Mouse (Mus musculus): ENCODE data around the gene M1ap.

M1ap gene

GRCm38 (mm10) chr6:82939167-82939912, 7.4 kb upstream of the M1ap start, which contains the start of gene Sema4f:
TSS of gene Sema4f (minus strand) at chr6:82939769.
- peak; percentile 69 for DNase-seq

- DNase-seq, result no peak
Measured at GRCm38 (mm10) chr6:82940765-82941164, 5.9 kb upstream of the M1ap start.

- peak; percentile 19 for DNase-seq
Measured at GRCm38 (mm10) chr6:82945750-82946149, 952 bp upstream of the M1ap start.

GRCm38 (mm10) chr6:82956553-82957251, 10.0 kb downstream of the M1ap start:
- DNase-seq, result peak; percentile 15

GRCm38 (mm10) chr6:82961664-82962063, 15.0 kb downstream of the M1ap start:
- DNase-seq, result no peak

GRCm38 (mm10) chr6:82969249-82970084, 22.8 kb downstream of the M1ap start:
- no peak for DNase-seq

GRCm38 (mm10) chr6:82971031-82971430, 24.3 kb downstream of the M1ap start:
- DNase-seq, result peak; percentile 64

GRCm38 (mm10) chr6:82987411-82987971, 40.8 kb downstream of the M1ap start:
- no peak for DNase-seq

- DNase-seq, result no peak
Measured at GRCm38 (mm10) chr6:82993696-82994095, 47.0 kb downstream of the M1ap start.

- no peak for DNase-seq
Measured at GRCm38 (mm10) chr6:82994372-82994771, 47.7 kb downstream of the M1ap start.

- DNase-seq, result peak; percentile 94
Measured at GRCm38 (mm10) chr6:82996740-82997315, 50.1 kb downstream of the M1ap start.

- peak; percentile 75 for DNase-seq
Measured at GRCm38 (mm10) chr6:82997511-82998102, 50.9 kb downstream of the M1ap start.

- no peak for DNase-seq
Measured at GRCm38 (mm10) chr6:82998326-82998725, 51.6 kb downstream of the M1ap start.

- DNase-seq, result no peak
Measured at GRCm38 (mm10) chr6:82999986-83000385, 53.3 kb downstream of the M1ap start.

- DNase-seq, result no peak
Measured at GRCm38 (mm10) chr6:83003082-83003481, 56.4 kb downstream of the M1ap start.

GRCm38 (mm10) chr6:83003850-83004249, 57.1 kb downstream of the M1ap start:
- no peak for DNase-seq

- DNase-seq, result no peak
Measured at GRCm38 (mm10) chr6:83004309-83004708, 57.6 kb downstream of the M1ap start.

GRCm38 (mm10) chr6:83004872-83005271, 58.2 kb downstream of the M1ap start:
- DNase-seq, result no peak

- no peak for DNase-seq
Measured at GRCm38 (mm10) chr6:83005444-83006011, 58.8 kb downstream of the M1ap start.

GRCm38 (mm10) chr6:83006114-83006513, 59.4 kb downstream of the M1ap start:
- DNase-seq, result no peak

- no peak for DNase-seq
Measured at GRCm38 (mm10) chr6:83008659-83009058, 62.0 kb downstream of the M1ap start.

GRCm38 (mm10) chr6:83010010-83010409, 63.3 kb downstream of the M1ap start:
- no peak for DNase-seq

Data from kidney, postnatal 10 days (tissue).